Mouse (Mus musculus) liver, postnatal 0 days (tissue): ENCODE data around the gene Hyou1.

Source experiments
- CTCF ChIP-seq: sonication (generic); IDR thresholded peaks from 2 replicates; pipeline ENCODE4 v1.5.1; 2016; ENCODE audit warnings: antibody characterized with exemption, low read depth
- EP300 ChIP-seq: IDR thresholded peaks from 2 replicates; pipeline ENCODE4 v1.6.1; 2016; ENCODE audit warnings: antibody characterized with exemption, low read depth, mild to moderate bottlenecking

DNA sequence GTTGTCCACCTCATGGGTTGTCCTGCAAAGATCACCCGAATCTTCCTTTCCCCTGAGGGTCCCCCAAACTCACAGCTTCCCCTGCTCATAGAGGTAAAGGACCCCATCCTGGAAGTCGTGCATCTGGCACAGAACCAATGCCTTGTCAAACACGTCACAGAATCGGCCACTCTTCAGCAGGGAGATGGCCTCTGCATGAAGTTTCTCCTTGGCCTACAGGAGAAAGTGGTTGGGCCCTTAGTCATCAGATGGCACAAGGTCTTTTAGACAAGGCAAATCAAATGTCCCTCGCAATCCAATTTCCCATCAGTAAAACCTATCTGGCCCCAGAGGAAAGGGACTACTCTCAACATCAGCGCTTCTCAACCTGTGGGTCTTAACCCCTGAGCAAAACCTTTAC is 26.1 kb upstream of the Hyou1 start:
- TF ChIP-seq CTCF: no peak
- TF ChIP-seq EP300: no peak
